ENCODE assay signal across 25 mouse cellular contexts in the genomic region with DNA sequence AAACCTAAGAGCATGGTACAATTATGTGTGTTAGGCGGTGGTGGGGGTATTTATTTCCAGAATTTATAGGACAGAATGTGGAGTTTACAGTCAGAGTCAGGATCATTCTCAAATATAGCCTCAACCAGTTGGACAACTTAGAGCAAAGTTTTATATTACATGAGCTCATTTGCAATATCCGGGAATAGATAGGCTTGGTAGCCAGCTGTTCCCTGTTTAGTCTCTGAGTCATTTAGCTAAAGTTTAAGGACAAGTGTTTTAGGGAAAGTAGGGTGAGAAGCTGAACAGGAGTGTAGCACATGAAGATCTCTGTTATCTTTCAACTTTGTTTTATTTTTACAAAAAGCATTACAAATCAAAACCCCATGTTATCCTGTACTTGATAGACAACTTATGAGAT.
DNase-seq lines count a peak whose midpoint lies in the region; ATAC-seq and TF ChIP-seq lines count a peak whose summit lies in the region.
"Had no signal": no experiment of that assay in that cellular context is flagged by ENCODE, and none has a peak within 500 bp of the region (broad histone marks: within the 10 kb centered on the region; RNA-seq: fewer than 3 reads in every experiment).

No protein-coding gene starts in this region.

- ATAC-seq in frontal cortex, adult (ENCODE audit: low TSS enrichment): peak; percentile 96
- ATAC-seq in hindbrain, postnatal 0 days: no peak
- ATAC-seq: CD4-positive, CD25-positive, alpha-beta regulatory T cell, adult 4 months; forebrain, embryonic 16.5 days; midbrain, embryonic 16.5 days had no signal

- no peak for DNase-seq in frontal cortex, postnatal 25 days (ENCODE audit: low spot score in 2 of 2)
- DNase-seq in left cerebral cortex, adult 11 months (ENCODE audit: low spot score): peak; percentile 10
- no peak for DNase-seq in left cerebral cortex, postnatal 4 days
- DNase-seq in right cerebral cortex, postnatal 36 days (ENCODE audit: low spot score in 2 of 2): peak; percentile 2 to 14
- no peak for DNase-seq in right cerebral cortex, postnatal 4 days
- no peak for DNase-seq in hindbrain, postnatal 0 days (ENCODE audit: low spot score)
- DNase-seq: adrenal gland, postnatal 25 days; cerebellum, adult 9-10 months; gastrocnemius, postnatal 14 days; heart, adult 18-20 months; kidney, adult 11 months; lung, adult 18-20 months; lung, postnatal 10 days; thymus, adult 18-20 months; thymus, postnatal 4 days had no signal

- H3K4me1 ChIP-seq in hindbrain, postnatal 0 days (ENCODE audit: insufficient read depth, low read length): no peaks in the 10 kb centered on the region
- H3K4me1 ChIP-seq: forebrain, embryonic 10.5 days; heart, embryonic 13.5 days; hindbrain, embryonic 12.5 days; kidney, embryonic 15.5 days; midbrain, embryonic 10.5 days had no signal

- H3K4me2 ChIP-seq in hindbrain, postnatal 0 days (ENCODE audit: low read depth, low read length): no peak overlapping the region
- H3K4me2 ChIP-seq: heart, embryonic 13.5 days; hindbrain, embryonic 12.5 days; kidney, embryonic 15.5 days; liver, embryonic 11.5 days had no signal

- TF ChIP-seq CTCF in hindbrain, postnatal 0 days (IDR thresholded peaks at IDR 0.05; ENCODE audit: low read depth): no peak

- intact Hi-C loops in left cerebral cortex, postnatal 4 days (cut with DNase I): no loop called here

- no peak overlapping the region for H3K9ac ChIP-seq in hindbrain, postnatal 0 days (replicated peaks; ENCODE audit: low read length)
- H3K9ac ChIP-seq: heart, embryonic 13.5 days; hindbrain, embryonic 12.5 days; kidney, embryonic 15.5 days had no signal

- 86% methylated on average over 2 of the region's 2 CpGs for WGBS in hindbrain, postnatal 0 days

- H3K9me3 ChIP-seq in hindbrain, postnatal 0 days (ENCODE audit: low read length): no peaks in the 10 kb centered on the region
- H3K9me3 ChIP-seq: forebrain, embryonic 10.5 days; heart, embryonic 13.5 days; hindbrain, embryonic 12.5 days; kidney, embryonic 15.5 days; midbrain, embryonic 10.5 days had no signal

- no peak overlapping the region for H3K27ac ChIP-seq in hindbrain, postnatal 0 days
- H3K27ac ChIP-seq: forebrain, embryonic 10.5 days; heart, embryonic 13.5 days; hindbrain, embryonic 12.5 days; kidney, embryonic 15.5 days; midbrain, embryonic 10.5 days had no signal

- H3K27me3 ChIP-seq in hindbrain, postnatal 0 days (ENCODE audit: insufficient read depth, low read length): no peaks in the 10 kb centered on the region
- H3K27me3 ChIP-seq: heart, embryonic 13.5 days; hindbrain, embryonic 12.5 days; kidney, embryonic 15.5 days had no signal

- H3K36me3 ChIP-seq in hindbrain, postnatal 0 days (ENCODE audit: insufficient read depth, low read length): no peaks in the 10 kb centered on the region
- H3K36me3 ChIP-seq: forebrain, embryonic 10.5 days; heart, embryonic 13.5 days; hindbrain, embryonic 12.5 days; kidney, embryonic 15.5 days; midbrain, embryonic 10.5 days had no signal

- H3K4me3 ChIP-seq in hindbrain, postnatal 0 days (ENCODE audit: low read length): no peak overlapping the region
- H3K4me3 ChIP-seq: forebrain, embryonic 10.5 days; heart, embryonic 13.5 days; hindbrain, embryonic 12.5 days; kidney, embryonic 15.5 days; midbrain, embryonic 10.5 days had no signal

Comparison
In these comparisons a context has a peak if more than half of its experiments do, and no peak if none do; other contexts are left out.
1. DNase-seq: peak in left cerebral cortex, adult 11 months (single experiment) and right cerebral cortex, postnatal 36 days (2 of 2); none in frontal cortex, postnatal 25 days (0 of 2), left cerebral cortex, postnatal 4 days (single experiment), right cerebral cortex, postnatal 4 days (single experiment) and hindbrain, postnatal 0 days (single experiment).